Mouse (Mus musculus) C2C12 (cell line): ENCODE data around the gene Tnnc2.

Experiments
- CEBPB ChIP-seq: IDR thresholded peaks from one replicate; pipeline ENCODE4 v1.6.1; 2011; ENCODE audit warnings: low read depth, mild to moderate bottlenecking, control low read depth, moderate library complexity
- CTCF ChIP-seq: IDR thresholded peaks from one replicate; pipeline ENCODE4 v1.5.1; 2011; ENCODE audit not compliant: control insufficient read depth, insufficient read depth, insufficient read length
- FOSL1 ChIP-seq: IDR thresholded peaks from one replicate; pipeline ENCODE4 v1.8.0; 2011; ENCODE audit warnings: mild to moderate bottlenecking, low read length; ENCODE audit not compliant: poor library complexity, insufficient read depth, severe bottlenecking
- MAX ChIP-seq: IDR thresholded peaks from one replicate; pipeline ENCODE4 v1.6.1; 2011; ENCODE audit warnings: mild to moderate bottlenecking, control low read depth
- MYOD1 ChIP-seq: IDR thresholded peaks from one replicate; pipeline ENCODE4 v1.6.1; 2011; ENCODE audit warnings: low read depth; ENCODE audit not compliant: control insufficient read depth, insufficient read length
- MYOG ChIP-seq: IDR thresholded peaks from one replicate; pipeline ENCODE4 v1.6.1; 2011; ENCODE audit not compliant: control insufficient read depth, insufficient read length; ENCODE audit errors: extremely low read depth
- USF1 ChIP-seq: IDR thresholded peaks from one replicate; pipeline ENCODE4 v1.6.1; 2011; ENCODE audit warnings: low read depth, mild to moderate bottlenecking, control low read depth, moderate library complexity

GRCm38 (mm10) chr2:164770279-164770678 lies 9.5 kb downstream of the Tnnc2 start:
- TF ChIP-seq CTCF (no peak), MAX (peak; percentile 2), MYOD1 (peak; percentile 16), MYOG (no peak), CEBPB (no peak), USF1 (no peak), FOSL1 (no peak)
